Comparison of ENCODE assay signal across 30 mouse cellular contexts in the genomic region with DNA sequence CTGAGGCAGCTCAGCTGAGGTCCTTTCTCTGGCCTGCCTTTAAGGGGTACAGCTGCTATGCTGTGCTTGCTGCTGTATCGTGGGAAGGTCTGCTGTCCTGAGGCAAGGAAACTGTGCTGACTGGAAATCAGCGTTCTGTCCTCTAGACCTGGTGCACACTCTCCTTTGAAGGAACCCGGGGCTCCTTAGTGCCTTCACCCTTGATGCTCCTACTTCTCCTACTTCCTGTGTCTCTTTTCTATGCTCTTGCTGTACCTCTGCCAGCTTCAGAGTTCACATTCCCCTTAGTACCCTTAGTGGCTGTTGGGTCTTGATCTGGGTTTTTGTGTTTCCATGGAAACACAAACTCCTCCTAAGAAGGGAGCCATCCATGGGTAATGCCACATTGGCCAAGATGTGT. TPM values are rescaled to one million over a fixed set of nuclear protein-coding genes. Genes with fewer than 3 reads are reported as not detected.
DNase-seq lines count a peak whose midpoint lies in the region; ATAC-seq and TF ChIP-seq lines count a peak whose summit lies in the region.
"Had no signal": no experiment of that assay in that cellular context is flagged by ENCODE, and none has a peak within 500 bp of the region (broad histone marks: within the 10 kb centered on the region; RNA-seq: fewer than 3 reads in every experiment).

No protein-coding gene starts in this region.

- H3K9ac ChIP-seq in liver, embryonic 15.5 days = no peak overlapping the region
- no peak overlapping the region for H3K9ac ChIP-seq in liver, postnatal 0 days (replicated peaks)
- H3K9ac ChIP-seq: forebrain, embryonic 13.5 days; hindbrain, embryonic 13.5 days had no signal

- H3K4me2 ChIP-seq in liver, embryonic 15.5 days = no peak overlapping the region
- no peak overlapping the region for H3K4me2 ChIP-seq in liver, postnatal 0 days (ENCODE audit: low read depth, low read length)
- H3K4me2 ChIP-seq: forebrain, embryonic 13.5 days; heart, embryonic 11.5 days; hindbrain, embryonic 13.5 days had no signal

- no peaks in the 10 kb centered on the region for H3K9me3 ChIP-seq in liver, embryonic 15.5 days (replicated peaks)
- no peaks in the 10 kb centered on the region for H3K9me3 ChIP-seq in liver, postnatal 0 days (ENCODE audit: low read length)
- H3K9me3 ChIP-seq: forebrain, embryonic 10.5 days; forebrain, embryonic 13.5 days; G1E; hindbrain, embryonic 10.5 days; hindbrain, embryonic 13.5 days had no signal

- TF ChIP-seq EP300 in liver, postnatal 0 days (IDR thresholded peaks at IDR 0.05; ENCODE audit: low read depth) = no peak

- no peak for TF ChIP-seq POLR2A in thymus, adult 2 months (IDR thresholded peaks at IDR 0.05; ENCODE audit: control insufficient read depth, extremely low read depth, insufficient read depth, low read length, poor library complexity)

- H3K36me3 ChIP-seq in liver, embryonic 15.5 days (replicated peaks) = peaks cover 71% of the 10 kb centered on the region
- H3K36me3 ChIP-seq in liver, postnatal 0 days (replicated peaks; ENCODE audit: insufficient read depth, low read length) = peaks cover 61% of the 10 kb centered on the region
- H3K36me3 ChIP-seq in thymus, adult 2 months (ENCODE audit: control insufficient read depth, insufficient read depth, low read length) = peaks cover 36% of the 10 kb centered on the region

- DNase-seq in liver, postnatal 0 days = no peak
- DNase-seq in thymus, adult 2 months = no peak
- no peak for DNase-seq in thymus, postnatal 14 days
- DNase-seq in CD4-positive helper T cell, adult 2 months (ENCODE audit: low read depth, low spot score) = peak; percentile 53
- DNase-seq in naive thymus-derived CD4-positive, alpha-beta T cell, adult 2 months (ENCODE audit: low read depth) = peak; percentile 55
- DNase-seq in yolk sac, embryonic 10.5 days (ENCODE audit: low spot score) = no peak
- no peak for DNase-seq in heart, adult 8-10 months (ENCODE audit: low spot score)
- DNase-seq: adrenal gland, postnatal 10 days; adrenal gland, postnatal 36 days; cerebellum, adult 18-20 months; cerebellum, adult 9-10 months; cerebellum, postnatal 14 days; gastrocnemius, postnatal 10 days; gastrocnemius, postnatal 36 days; heart, adult 2 months; heart, postnatal 36 days had no signal

- peak overlapping the region; percentile 51; the same call in 1 of the 2 replicates for H3K27ac ChIP-seq in liver, embryonic 15.5 days (replicated peaks)
- no peak overlapping the region for H3K27ac ChIP-seq in liver, postnatal 0 days (ENCODE audit: low read depth)
- peak overlapping the region; percentile 81 for H3K27ac ChIP-seq in thymus, adult 2 months (ENCODE audit: control insufficient read depth, insufficient read depth, low read length)
- H3K27ac ChIP-seq: forebrain, embryonic 10.5 days; forebrain, embryonic 13.5 days; heart, adult 2 months; hindbrain, embryonic 10.5 days; hindbrain, embryonic 13.5 days had no signal

- 84% methylated on average over 3 of the region's 3 CpGs for WGBS in liver, embryonic 15.5 days (ENCODE audit: insufficient replicate concordance)
- WGBS in liver, postnatal 0 days (ENCODE audit: insufficient replicate concordance) = 91% methylated on average over 3 of the region's 3 CpGs
- WGBS in thymus, adult 2 months = 64% methylated on average over 3 of the region's 3 CpGs

- H3K27me3 ChIP-seq in liver, embryonic 15.5 days = no peaks in the 10 kb centered on the region
- no peaks in the 10 kb centered on the region for H3K27me3 ChIP-seq in liver, postnatal 0 days (ENCODE audit: insufficient read depth, low read length)
- H3K27me3 ChIP-seq in thymus, adult 2 months (ENCODE audit: control insufficient read depth, insufficient read depth, low read length) = no peaks in the 10 kb centered on the region
- H3K27me3 ChIP-seq: Patski had no signal

- no peak for TF ChIP-seq CTCF in liver, postnatal 0 days (IDR thresholded peaks at IDR 0.05; ENCODE audit: low read depth)
- TF ChIP-seq CTCF in thymus, adult 2 months (IDR thresholded peaks at IDR 0.05; ENCODE audit: borderline replicate concordance, control insufficient read depth, extremely low read depth, insufficient read depth, low read length, poor library complexity) = no peak

- no peak for ATAC-seq in liver, embryonic 15.5 days (ENCODE audit: insufficient read depth)
- ATAC-seq in liver, postnatal 0 days = no peak
- ATAC-seq: forebrain, embryonic 13.5 days; forebrain, embryonic 16.5 days; hindbrain, embryonic 16.5 days; Patski had no signal

- peaks cover 45% of the 10 kb centered on the region for H3K4me1 ChIP-seq in liver, embryonic 15.5 days (replicated peaks)
- peaks cover 17% of the 10 kb centered on the region for H3K4me1 ChIP-seq in liver, postnatal 0 days (ENCODE audit: insufficient read depth)
- peaks cover 58% of the 10 kb centered on the region for H3K4me1 ChIP-seq in thymus, adult 2 months (replicated peaks; ENCODE audit: control insufficient read depth, insufficient read depth, low read length)
- H3K4me1 ChIP-seq: forebrain, embryonic 13.5 days; hindbrain, embryonic 13.5 days had no signal

- no peak overlapping the region for H3K4me3 ChIP-seq in liver, embryonic 15.5 days (replicated peaks)
- no peak overlapping the region for H3K4me3 ChIP-seq in liver, postnatal 0 days (ENCODE audit: low read depth, low read length)
- 0 out of 2 replicates have a peak overlapping the region, but pooled peaks have one; percentile 3 for H3K4me3 ChIP-seq in thymus, adult 2 months (ENCODE audit: control insufficient read depth, insufficient read depth, low read length)
- H3K4me3 ChIP-seq: forebrain, embryonic 10.5 days; forebrain, embryonic 13.5 days; heart, adult 2 months; hindbrain, embryonic 10.5 days; hindbrain, embryonic 13.5 days had no signal

RNA-seq across cellular contexts. Expression of gene Supt4a, which starts 6.3 kb away (rescaled TPM):
- polyA plus RNA-seq in liver, embryonic 15.5 days (2015; fragmentation: Nextera tagmentation; extraction: Ambion mirVana) = 177 and 195 TPM in 2 replicates
- polyA plus RNA-seq in liver, postnatal 0 days (2015; fragmentation: Nextera tagmentation; extraction: Ambion mirVana) = 114 and 120 TPM in 2 replicates
- polyA plus RNA-seq in thymus, adult 2 months (2012; rRNA removed) = 172 and 215 TPM in 2 replicates
- total RNA-seq in heart, adult 8-10 months (2022) = 10 to 100 TPM; 37.1 to 52.2 (median 38.0) TPM

RNA-seq across cellular contexts. Expression of gene Tspoap1, which starts 16.6 kb away (rescaled TPM):
- polyA plus RNA-seq in liver, embryonic 15.5 days (2015; fragmentation: Nextera tagmentation; extraction: Ambion mirVana) = 3.3 and 3.5 TPM in 2 replicates
- 0.59 and 1.2 TPM in 2 replicates for polyA plus RNA-seq in liver, postnatal 0 days (2015; fragmentation: Nextera tagmentation; extraction: Ambion mirVana)
- 25.3 and 27.9 TPM in 2 replicates for polyA plus RNA-seq in thymus, adult 2 months (2012; rRNA removed)
- total RNA-seq in heart, adult 8-10 months (2022) = under 1 TPM in 3 of 4 experiments, not detected in 1; 0.14 to 0.25 (median 0.22) TPM
- total RNA-seq: gastrocnemius, adult 18-20 months; heart, adult 2 months had no signal
- polyA plus RNA-seq: C2C12; heart, postnatal 0 days had no signal

RNA-seq across cellular contexts. Expression of gene Mpo, which starts 49.7 kb away (rescaled TPM):
- polyA plus RNA-seq in liver, embryonic 15.5 days (2015; fragmentation: Nextera tagmentation; extraction: Ambion mirVana) = 448 and 474 TPM in 2 replicates
- polyA plus RNA-seq in liver, postnatal 0 days (2015; fragmentation: Nextera tagmentation; extraction: Ambion mirVana) = 250 and 274 TPM in 2 replicates
- polyA plus RNA-seq in thymus, adult 2 months (2012; rRNA removed) = 4.6 and 8.5 TPM in 2 replicates
- total RNA-seq in heart, adult 8-10 months (2022) = under 1 TPM in 1 of 4 experiments, not detected in 3; 0.89 TPM
- total RNA-seq: adrenal gland, adult 18-20 months; gastrocnemius, adult 18-20 months; gastrocnemius, postnatal 36 days; heart, adult 2 months; heart, postnatal 36 days had no signal
- polyA plus RNA-seq: C2C12, Patski had no signal

Comparison
In these comparisons a context has a peak if more than half of its experiments do, and no peak if none do; other contexts are left out.
1. DNase-seq: peak in CD4-positive helper T cell, adult 2 months (single experiment) and naive thymus-derived CD4-positive, alpha-beta T cell, adult 2 months (single experiment); none in liver, postnatal 0 days (single experiment), thymus, adult 2 months (single experiment), thymus, postnatal 14 days (single experiment), yolk sac, embryonic 10.5 days (single experiment) and heart, adult 8-10 months (single experiment).
2. RNA of gene Mpo, which starts 49.7 kb away (polyA plus RNA-seq): 448 to 474 TPM in liver, embryonic 15.5 days and 250 to 274 TPM in liver, postnatal 0 days; 4.6 to 8.5 TPM in thymus, adult 2 months; every median in the first group is over 10 times any median in the second.